Mouse (Mus musculus): ENCODE measurements around the gene Krt34. TPM values are rescaled to one million over a fixed set of nuclear protein-coding genes. Genes with fewer than 3 reads are reported as not detected.

The Krt34 gene
- not detected in 2 replicates for polyA plus RNA-seq (2015; fragmentation: Nextera tagmentation; extraction: Ambion mirVana)

DNA sequence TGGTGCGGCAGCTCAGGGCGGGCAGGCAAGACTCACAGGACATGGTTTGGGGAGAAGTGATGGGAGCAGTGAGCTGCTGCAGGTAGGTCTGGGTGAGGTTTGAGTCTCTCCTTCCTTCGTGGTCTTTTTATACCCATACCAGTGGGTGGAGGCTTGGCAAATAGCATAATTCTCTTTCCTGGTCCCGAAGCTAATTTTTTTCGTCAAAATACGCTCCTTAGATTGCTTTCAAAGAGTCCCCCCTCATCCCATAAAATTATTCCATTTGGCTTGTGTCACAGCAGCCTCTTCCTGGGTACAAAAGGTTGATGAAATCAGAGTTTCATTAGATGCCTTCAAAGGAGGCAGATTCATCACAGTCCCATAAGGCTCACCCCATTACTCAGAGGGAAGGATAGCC lies at the start of gene Krt34:
Krt34 (minus strand) TSS at position 101 of the 400 bp plus-strand sequence.

DNA sequence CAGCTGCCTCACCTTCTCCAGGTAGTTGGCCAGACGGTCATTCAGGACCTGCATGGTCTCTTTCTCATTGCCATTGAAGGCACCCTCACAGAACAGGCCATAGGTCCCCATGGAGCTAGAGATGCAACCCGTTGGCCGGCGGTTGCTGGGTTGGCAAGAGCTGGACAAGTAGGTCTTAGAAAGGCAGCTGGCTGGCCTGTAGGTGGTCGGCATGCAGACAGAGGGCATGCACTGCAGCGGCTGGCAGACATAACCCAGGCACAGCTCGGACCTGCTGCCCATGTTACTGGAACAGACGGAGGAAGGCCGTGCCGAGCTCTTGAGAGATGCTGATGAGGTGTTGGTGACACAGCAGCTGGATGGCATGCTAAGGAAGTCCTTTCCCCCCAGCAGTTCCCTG lies 46.5 kb upstream of the Krt34 start, which contains the start of gene Krt32:
Krt32 (minus strand) TSS at position 366 of the 400 bp plus-strand sequence.

DNA sequence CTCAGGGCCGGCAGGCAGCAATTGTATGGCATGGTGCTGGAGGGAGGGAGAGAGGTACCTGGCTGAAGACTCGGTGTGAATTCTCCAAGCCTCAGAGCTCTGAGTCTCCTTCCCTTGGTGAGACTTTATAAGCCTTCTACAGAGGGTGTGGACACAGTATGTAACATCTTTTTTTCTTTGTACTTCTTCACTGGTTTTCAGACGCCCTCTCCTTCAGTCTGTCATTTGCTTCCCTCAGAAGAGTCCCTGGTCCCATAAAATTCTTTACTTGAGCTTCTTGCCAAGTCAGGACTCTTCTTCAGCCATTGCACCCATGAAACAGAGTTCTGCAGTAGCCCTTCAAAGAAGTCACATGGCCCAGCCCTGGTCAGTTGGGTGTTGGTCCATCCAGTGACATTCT lies 9.1 kb upstream of the Krt34 start, which contains the start of gene Krt31:
Krt31 (minus strand) TSS at position 101 of the 400 bp plus-strand sequence.

DNA sequence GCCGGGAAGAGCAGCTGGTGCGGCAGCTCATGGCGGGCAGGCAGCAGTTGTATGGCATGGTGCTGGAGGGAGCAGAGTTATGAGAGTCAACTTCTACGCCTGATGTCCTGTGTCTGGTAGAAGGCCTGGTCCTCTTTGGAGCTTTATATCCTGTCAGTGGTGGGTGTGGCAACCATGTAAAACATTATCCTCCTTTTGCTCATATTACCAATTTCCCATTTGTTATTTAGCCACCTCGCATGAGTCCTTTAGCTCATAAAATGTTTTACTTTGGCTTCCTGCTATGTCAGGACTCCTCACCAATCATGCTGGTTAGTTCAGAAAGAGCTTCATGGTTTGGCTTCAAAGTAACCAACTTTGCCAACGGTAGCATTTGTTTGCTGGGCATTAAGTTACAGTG lies 11.6 kb downstream of the Krt34 start, which contains the start of gene Krt33b:
Krt33b (minus strand) TSS at position 101 of the 400 bp plus-strand sequence.

DNA sequence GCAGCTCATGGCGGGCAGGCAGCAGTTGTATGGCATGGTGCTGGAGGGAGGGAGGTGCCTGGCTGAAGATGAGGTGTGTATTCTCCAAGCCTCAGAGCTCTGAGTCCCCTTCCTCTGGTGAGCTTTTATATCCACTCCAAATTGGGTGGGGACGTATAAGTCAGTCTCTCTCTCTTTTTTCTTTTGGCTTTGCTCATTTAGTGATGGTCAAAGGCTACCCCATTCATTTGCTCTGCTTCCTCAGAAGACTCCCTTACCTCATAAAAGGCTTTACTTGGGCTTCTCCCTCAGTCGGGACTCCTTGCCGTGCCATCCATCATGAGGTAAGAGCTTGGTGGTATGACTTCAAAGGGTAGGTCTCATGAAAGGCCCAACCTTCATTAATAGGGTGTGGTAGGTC lies 25.2 kb downstream of the Krt34 start, which contains the start of gene Krt33a:
Krt33a (minus strand) TSS at position 101 of the 400 bp plus-strand sequence.

DNA sequence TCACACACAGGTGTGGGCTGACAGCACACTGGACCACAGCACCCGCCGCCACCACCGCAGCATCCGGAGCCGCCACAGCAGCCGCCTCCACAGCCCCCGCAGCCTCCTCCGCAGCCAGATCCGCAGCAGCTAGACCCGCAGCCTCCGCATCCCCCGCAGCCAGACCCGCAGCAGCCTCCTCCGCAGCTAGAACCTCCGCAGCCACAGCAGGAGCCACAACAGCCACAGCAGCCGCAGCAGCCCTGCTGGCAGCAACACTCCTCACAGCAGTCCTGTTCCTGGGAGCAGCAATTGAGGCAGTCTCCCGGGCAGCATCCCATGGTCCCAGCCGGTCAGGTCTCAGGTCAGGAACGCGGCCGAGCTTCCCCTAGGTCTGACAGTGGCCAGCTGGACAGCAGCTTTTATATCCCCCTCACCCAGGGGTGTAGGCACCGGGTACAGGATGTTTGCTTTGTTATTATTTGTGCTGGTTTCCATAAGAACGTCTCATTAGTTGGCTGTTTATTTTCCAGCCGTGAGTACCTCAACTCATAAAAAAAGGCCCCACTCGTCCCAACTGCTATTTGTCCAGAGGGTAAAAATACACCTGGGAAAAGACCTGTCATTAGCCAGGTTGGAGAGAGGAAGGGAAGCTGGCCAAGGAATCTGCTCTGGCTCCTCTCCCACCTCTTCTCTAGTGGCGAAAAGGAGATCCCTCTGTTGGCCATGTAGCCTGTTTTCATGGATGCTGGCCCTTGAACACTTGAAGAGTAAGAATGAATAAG lies 47.6 kb downstream of the Krt34 start, which contains the start of gene Krtap17-1:
Krtap17-1 (minus strand) TSS at position 375 of the 764 bp plus-strand sequence.

Other genes starting within 250 kb of the Krt34 start
- not detected in 2 replicates for gene Gm11596, start 248.1 kb downstream of the Krt34 start, polyA plus RNA-seq (2015; fragmentation: Nextera tagmentation; extraction: Ambion mirVana)
- gene Gm11569, start 242.6 kb downstream of the Krt34 start, polyA plus RNA-seq (2015; fragmentation: Nextera tagmentation; extraction: Ambion mirVana): not detected in 2 replicates
- not detected in 2 replicates for gene Gm11554, start 237.1 kb downstream of the Krt34 start, polyA plus RNA-seq (2015; fragmentation: Nextera tagmentation; extraction: Ambion mirVana)
- not detected in 2 replicates for gene Krtap4-13, start 231.7 kb downstream of the Krt34 start, polyA plus RNA-seq (2015; fragmentation: Nextera tagmentation; extraction: Ambion mirVana)
- gene Gm11564, start 225.9 kb downstream of the Krt34 start, polyA plus RNA-seq (2015; fragmentation: Nextera tagmentation; extraction: Ambion mirVana): not detected in 2 replicates
- not detected in 2 replicates for gene 2300003K06Rik, start 203.5 kb downstream of the Krt34 start, polyA plus RNA-seq (2015; fragmentation: Nextera tagmentation; extraction: Ambion mirVana)
- gene Krtap4-16, start 189.9 kb downstream of the Krt34 start, polyA plus RNA-seq (2015; fragmentation: Nextera tagmentation; extraction: Ambion mirVana): not detected in 2 replicates
- not detected in 2 replicates for gene Gm11568, start 183.6 kb downstream of the Krt34 start, polyA plus RNA-seq (2015; fragmentation: Nextera tagmentation; extraction: Ambion mirVana)
- gene Gm11559, start 177.1 kb downstream of the Krt34 start, polyA plus RNA-seq (2015; fragmentation: Nextera tagmentation; extraction: Ambion mirVana): not detected in 2 replicates
- gene Krtap9-1, start 168.2 kb downstream of the Krt34 start, polyA plus RNA-seq (2015; fragmentation: Nextera tagmentation; extraction: Ambion mirVana): not detected in 2 replicates
- not detected in 2 replicates for gene Gm11567, start 162.4 kb downstream of the Krt34 start, polyA plus RNA-seq (2015; fragmentation: Nextera tagmentation; extraction: Ambion mirVana)
- gene Krtap31-1, start 133.6 kb downstream of the Krt34 start, polyA plus RNA-seq (2015; fragmentation: Nextera tagmentation; extraction: Ambion mirVana): not detected in 2 replicates
- gene Gm11565, start 126.8 kb downstream of the Krt34 start, polyA plus RNA-seq (2015; fragmentation: Nextera tagmentation; extraction: Ambion mirVana): not detected in 2 replicates
- gene Krtap31-2, start 105.3 kb downstream of the Krt34 start, polyA plus RNA-seq (2015; fragmentation: Nextera tagmentation; extraction: Ambion mirVana): not detected in 2 replicates
- gene Krtap9-5, start 93.1 kb downstream of the Krt34 start, polyA plus RNA-seq (2015; fragmentation: Nextera tagmentation; extraction: Ambion mirVana): not detected in 2 replicates
- gene Krtap29-1, start 62.5 kb downstream of the Krt34 start, polyA plus RNA-seq (2015; fragmentation: Nextera tagmentation; extraction: Ambion mirVana): not detected in 2 replicates
- not detected in 2 replicates for gene Krtap16-1, start 55.0 kb downstream of the Krt34 start, polyA plus RNA-seq (2015; fragmentation: Nextera tagmentation; extraction: Ambion mirVana)
- not detected in 2 replicates for gene Krtap17-1, start 47.6 kb downstream of the Krt34 start, polyA plus RNA-seq (2015; fragmentation: Nextera tagmentation; extraction: Ambion mirVana)
- gene Krt33a, start 25.3 kb downstream of the Krt34 start, polyA plus RNA-seq (2015; fragmentation: Nextera tagmentation; extraction: Ambion mirVana): not detected in 2 replicates
- gene Krt33b, start 11.7 kb downstream of the Krt34 start, polyA plus RNA-seq (2015; fragmentation: Nextera tagmentation; extraction: Ambion mirVana): not detected in 2 replicates
- not detected in 2 replicates for gene Krt31, start 9.0 kb upstream of the Krt34 start, polyA plus RNA-seq (2015; fragmentation: Nextera tagmentation; extraction: Ambion mirVana)
- not detected in 2 replicates for gene Krt32, start 46.7 kb upstream of the Krt34 start, polyA plus RNA-seq (2015; fragmentation: Nextera tagmentation; extraction: Ambion mirVana)
- gene Krt35, start 54.7 kb upstream of the Krt34 start, polyA plus RNA-seq (2015; fragmentation: Nextera tagmentation; extraction: Ambion mirVana): not detected in 2 replicates
- not detected in 2 replicates for gene Krt36, start 64.1 kb upstream of the Krt34 start, polyA plus RNA-seq (2015; fragmentation: Nextera tagmentation; extraction: Ambion mirVana)
- gene Krt13, start 80.0 kb upstream of the Krt34 start, polyA plus RNA-seq (2015; fragmentation: Nextera tagmentation; extraction: Ambion mirVana): 0.12 and 0.38 TPM in 2 replicates
- 1.00 and 1.1 TPM in 2 replicates for gene Krt15, start 94.4 kb upstream of the Krt34 start, polyA plus RNA-seq (2015; fragmentation: Nextera tagmentation; extraction: Ambion mirVana)
- 39.8 and 40.8 TPM in 2 replicates for gene Krt19, start 107.1 kb upstream of the Krt34 start, polyA plus RNA-seq (2015; fragmentation: Nextera tagmentation; extraction: Ambion mirVana)
- gene Krt9, start 151.7 kb upstream of the Krt34 start, polyA plus RNA-seq (2015; fragmentation: Nextera tagmentation; extraction: Ambion mirVana): not detected in 2 replicates
- 7.3 and 10.0 TPM in 2 replicates for gene Krt14, start 166.0 kb upstream of the Krt34 start, polyA plus RNA-seq (2015; fragmentation: Nextera tagmentation; extraction: Ambion mirVana)
- gene Krt16, start 207.3 kb upstream of the Krt34 start, polyA plus RNA-seq (2015; fragmentation: Nextera tagmentation; extraction: Ambion mirVana): not detected in 2 replicates
- gene Krt17, start 219.5 kb upstream of the Krt34 start, polyA plus RNA-seq (2015; fragmentation: Nextera tagmentation; extraction: Ambion mirVana): 0.35 and 0.47 TPM in 2 replicates
- gene Krt42, start 228.3 kb upstream of the Krt34 start, polyA plus RNA-seq (2015; fragmentation: Nextera tagmentation; extraction: Ambion mirVana): not detected in 2 replicates